Mouse (Mus musculus): ENCODE results near the gene Mapt. TPM values are rescaled to one million over a fixed set of nuclear protein-coding genes. Genes with fewer than 3 reads are reported as not detected.
A peak's percentile ranks its signal among the peaks of the same experiment; 100 is the strongest.

Gene Mapt
- polyA plus RNA-seq, 1 experiment from 2014 or later = 67.7 TPM

DNA sequence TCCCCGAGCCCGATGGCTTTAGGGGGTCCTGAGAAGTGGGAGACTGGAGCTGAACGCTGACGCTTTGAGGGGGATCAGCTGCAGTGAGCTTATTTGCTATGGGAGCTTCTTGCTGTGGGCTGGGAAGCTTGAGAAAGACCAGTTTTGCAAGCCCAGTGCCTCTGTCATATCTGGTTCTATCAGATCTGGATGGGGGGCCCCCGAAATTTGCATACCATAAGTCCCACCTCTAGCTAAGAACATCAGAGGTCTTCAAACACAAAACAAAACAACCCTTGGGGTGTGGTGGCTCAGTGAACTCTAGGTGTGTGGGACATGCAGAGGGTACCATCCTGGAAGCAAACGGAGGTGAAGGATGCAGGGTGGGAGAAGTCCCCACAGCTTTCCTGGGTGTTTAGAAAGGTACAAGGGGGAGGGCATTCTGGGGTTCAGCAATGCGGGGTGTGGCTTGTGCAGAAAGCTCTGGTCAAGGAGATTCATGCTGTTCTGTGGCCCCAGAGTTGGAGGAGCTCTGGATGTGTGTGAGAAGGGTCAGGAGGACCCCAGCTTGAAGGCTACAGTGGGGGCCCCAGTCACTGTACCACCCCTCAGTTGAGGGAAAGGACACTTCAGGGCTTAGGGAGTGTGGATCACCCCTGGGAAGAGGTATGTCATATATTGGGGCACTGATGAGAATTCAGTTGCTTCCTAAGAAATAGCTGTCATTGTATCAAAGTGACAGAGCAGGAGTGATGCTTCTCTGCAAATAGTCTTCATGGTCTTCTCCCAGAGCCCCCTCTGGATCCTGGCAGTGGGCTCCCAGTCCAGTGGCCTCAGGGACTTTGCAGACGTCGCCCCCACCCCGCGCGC lies 78.4 kb downstream of the Mapt start:
- Histone ChIP-seq H3K27ac (no peak overlapping the region), H3K4me3 (peak overlapping the region; percentile 25; the same call in 1 of the 2 replicates), H3K36me3 (no peaks in the 10 kb centered on the region), H3K9me3 (no peaks in the 10 kb centered on the region), H3K4me1 (replicated peaks) (peaks cover 4% of the 10 kb centered on the region; the same call in 1 of the 2 replicates), H3K27me3 (ENCODE audit: insufficient read depth, poor library complexity, severe bottlenecking) (peaks cover 29% of the 10 kb centered on the region)
- WGBS = 43% methylated on average over 12 of the region's 12 CpGs
- DNase-seq (ENCODE audit: low spot score) = no peak

- Histone ChIP-seq H3K4me1 (replicated peaks) (peaks cover 4% of the 10 kb centered on the region; the same call in 1 of the 2 replicates), H3K9me3 (no peaks in the 10 kb centered on the region), H3K27me3 (ENCODE audit: insufficient read depth, poor library complexity, severe bottlenecking) (peaks cover 29% of the 10 kb centered on the region), H3K4me3 (peak overlapping the region; percentile 25; the same call in 1 of the 2 replicates), H3K36me3 (no peaks in the 10 kb centered on the region), H3K27ac (no peak overlapping the region)
- no peak for DNase-seq (ENCODE audit: low spot score)
- 22% methylated on average over 23 of the region's 23 CpGs for WGBS
These were observed 79.2 kb downstream of the Mapt start for GRCm38 (mm10) chr11:104310226-104310887.

GRCm38 (mm10) chr11:104311643-104312042 lies 80.5 kb downstream of the Mapt start:
- Histone ChIP-seq H3K27ac (no peak overlapping the region), H3K9me3 (no peaks in the 10 kb centered on the region), H3K4me3 (no peak overlapping the region), H3K4me1 (replicated peaks) (peaks cover 4% of the 10 kb centered on the region; the same call in 1 of the 2 replicates), H3K36me3 (no peaks in the 10 kb centered on the region), H3K27me3 (ENCODE audit: insufficient read depth, poor library complexity, severe bottlenecking) (peaks cover 29% of the 10 kb centered on the region)
- DNase-seq (ENCODE audit: low spot score) = no peak
- 74% methylated on average over 7 of the region's 7 CpGs for WGBS

- Histone ChIP-seq H3K27ac (no peak overlapping the region), H3K4me1 (replicated peaks) (peaks cover 31% of the 10 kb centered on the region), H3K36me3 (no peaks in the 10 kb centered on the region), H3K9me3 (no peaks in the 10 kb centered on the region), H3K27me3 (ENCODE audit: insufficient read depth, poor library complexity, severe bottlenecking) (peaks cover 19% of the 10 kb centered on the region; the same call in 1 of the 2 replicates), H3K4me3 (no peak overlapping the region)
- DNase-seq (ENCODE audit: low spot score) = peak; percentile 86
- WGBS = 13% methylated on average over 6 of the region's 6 CpGs
These were observed 84.5 kb downstream of the Mapt start for GRCm38 (mm10) chr11:104315703-104316102.

DNA sequence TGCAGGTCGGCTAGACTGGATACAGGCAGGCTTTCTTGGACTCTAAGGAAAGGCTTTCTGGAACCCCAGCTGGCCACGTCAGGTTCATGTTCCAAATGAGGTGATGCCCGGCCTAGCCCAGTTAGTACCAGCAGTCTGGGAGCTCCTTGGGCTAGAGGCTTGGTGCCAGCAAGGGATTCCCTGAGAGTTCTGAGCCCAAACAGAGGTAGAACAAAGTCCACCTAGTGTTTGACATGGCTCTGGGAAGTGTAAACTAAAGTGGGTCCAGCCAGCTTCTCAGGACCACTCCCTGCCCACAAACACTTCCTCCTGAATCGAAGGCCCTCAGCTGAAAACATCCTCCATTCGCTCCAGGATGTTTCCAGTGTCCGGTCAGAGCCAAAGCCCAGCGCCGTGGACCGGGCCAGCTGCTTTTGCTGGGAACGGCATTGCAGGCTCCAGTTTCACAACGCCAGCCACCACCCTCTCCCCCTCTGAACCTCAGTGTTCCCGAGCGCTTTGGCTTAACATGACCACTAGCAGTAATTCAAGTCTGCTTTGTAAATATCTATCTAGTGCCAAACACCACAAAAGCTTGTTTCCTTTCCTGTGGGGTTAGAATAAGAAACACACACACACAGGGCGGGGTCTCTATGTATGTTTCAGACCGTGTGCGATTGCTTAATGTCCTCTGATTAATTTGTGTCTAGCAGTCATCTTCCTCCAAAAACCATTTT lies 85.7 kb downstream of the Mapt start:
- Histone ChIP-seq H3K9me3 (no peaks in the 10 kb centered on the region), H3K4me1 (replicated peaks) (peaks cover 36% of the 10 kb centered on the region), H3K27ac (no peak overlapping the region), H3K36me3 (no peaks in the 10 kb centered on the region), H3K27me3 (ENCODE audit: insufficient read depth, poor library complexity, severe bottlenecking) (peaks cover 11% of the 10 kb centered on the region; the same call in 1 of the 2 replicates), H3K4me3 (no peak overlapping the region)
- 73% methylated on average over 16 of the region's 16 CpGs for WGBS
- DNase-seq (ENCODE audit: low spot score) = no peak

DNA sequence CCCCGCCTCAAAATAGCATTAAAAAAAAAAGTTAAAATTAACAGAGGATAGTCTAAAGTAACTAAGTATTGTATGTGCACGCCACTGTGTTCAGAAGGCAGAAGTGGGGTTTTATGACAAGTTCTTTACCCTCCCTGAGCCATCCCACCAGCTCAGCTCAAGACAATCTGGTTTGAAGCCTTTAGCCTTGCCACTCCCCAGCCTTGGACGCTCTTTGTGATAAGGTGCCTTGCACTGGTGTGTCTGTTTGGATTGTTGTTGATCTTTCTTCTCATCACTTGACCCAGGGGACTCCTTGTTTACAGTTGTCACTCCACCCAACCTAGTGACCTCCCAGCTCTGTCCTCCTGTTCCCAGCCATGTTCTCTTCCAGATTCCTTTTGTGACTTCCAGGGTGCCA lies 86.4 kb downstream of the Mapt start:
- no peaks in the 10 kb centered on the region for H3K36me3 ChIP-seq
- H3K9me3 ChIP-seq = no peaks in the 10 kb centered on the region
- peaks cover 36% of the 10 kb centered on the region for H3K4me1 ChIP-seq (replicated peaks)
- peaks cover 11% of the 10 kb centered on the region; the same call in 1 of the 2 replicates for H3K27me3 ChIP-seq (ENCODE audit: insufficient read depth, poor library complexity, severe bottlenecking)
- WGBS = 77% methylated on average over 3 of the region's 3 CpGs
- H3K4me3 ChIP-seq = no peak overlapping the region
- DNase-seq (ENCODE audit: low spot score) = no peak
- no peak overlapping the region for H3K27ac ChIP-seq

DNA sequence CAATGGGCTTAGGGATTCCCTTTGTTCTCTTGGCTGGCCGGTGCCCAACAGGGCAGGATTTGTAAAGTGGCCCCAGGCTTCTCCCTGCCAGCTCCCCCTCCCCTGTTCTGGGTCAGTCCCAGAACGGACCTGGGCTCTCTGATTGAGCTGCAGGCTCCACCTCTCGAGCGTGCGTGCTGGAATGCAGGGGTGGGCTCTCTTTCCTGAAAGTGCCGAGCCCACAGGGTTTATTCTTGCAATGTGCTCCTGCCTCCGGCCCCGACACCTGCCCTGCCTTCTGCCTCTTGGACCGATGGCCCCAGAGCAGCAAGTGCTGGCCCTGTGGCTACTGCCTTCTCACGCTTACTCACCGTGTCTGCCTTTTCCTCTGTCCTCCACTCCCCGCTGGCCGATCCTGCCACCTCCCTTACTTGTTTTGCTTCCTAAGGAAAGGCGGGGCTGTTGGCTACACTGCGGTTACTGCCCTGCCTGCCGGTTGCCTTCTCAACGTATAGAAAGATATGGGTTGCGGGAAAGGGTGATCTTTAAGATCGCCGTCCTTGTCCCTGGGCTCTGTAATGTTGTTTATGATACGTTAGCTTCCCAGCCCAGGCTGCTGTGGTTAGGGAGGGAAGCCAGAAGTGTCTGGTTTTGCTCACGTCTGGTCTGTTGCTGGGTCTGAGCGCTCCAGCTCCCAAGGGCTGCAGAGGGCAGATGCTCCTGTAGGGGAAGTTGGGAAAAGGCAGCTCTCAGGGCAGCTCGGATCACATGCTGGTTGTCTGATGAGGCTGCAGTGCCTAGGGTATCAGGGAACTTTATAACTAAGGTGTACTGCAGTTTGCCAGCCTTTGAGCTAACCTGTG lies 88.0 kb downstream of the Mapt start:
- WGBS = under 1% methylated on average over 24 of the region's 24 CpGs
- Histone ChIP-seq H3K4me1 (replicated peaks) (peaks cover 36% of the 10 kb centered on the region), H3K9me3 (no peaks in the 10 kb centered on the region), H3K27me3 (ENCODE audit: insufficient read depth, poor library complexity, severe bottlenecking) (peaks cover 11% of the 10 kb centered on the region; the same call in 1 of the 2 replicates), H3K27ac (peak overlapping the region; percentile 84), H3K4me3 (peak overlapping the region; percentile 59), H3K36me3 (no peaks in the 10 kb centered on the region)
- DNase-seq (ENCODE audit: low spot score) = peak; percentile 48

DNA sequence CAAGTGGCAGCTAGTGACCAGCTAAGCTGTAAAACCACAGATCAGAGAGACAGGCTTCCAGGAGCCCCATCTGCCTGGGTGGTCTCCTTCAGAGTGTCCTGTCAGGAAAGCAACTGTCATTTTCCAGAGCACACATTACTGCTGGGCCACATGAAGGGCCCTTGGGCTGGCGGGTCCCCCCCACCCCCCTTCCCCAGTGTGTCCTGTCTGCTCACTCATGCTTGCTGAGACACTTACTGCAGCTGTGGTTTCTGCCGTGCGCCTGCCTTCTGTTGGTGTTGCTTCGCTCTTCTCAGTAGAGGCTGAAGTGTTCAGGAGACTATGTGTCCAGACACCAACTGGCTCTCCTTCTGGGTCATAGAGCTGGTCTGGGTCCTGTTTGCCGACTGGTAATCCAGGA lies 89.3 kb downstream of the Mapt start:
- Histone ChIP-seq H3K27ac (no peak overlapping the region), H3K4me3 (no peak overlapping the region), H3K4me1 (replicated peaks) (peaks cover 36% of the 10 kb centered on the region), H3K9me3 (no peaks in the 10 kb centered on the region), H3K27me3 (ENCODE audit: insufficient read depth, poor library complexity, severe bottlenecking) (peaks cover 11% of the 10 kb centered on the region; the same call in 1 of the 2 replicates), H3K36me3 (no peaks in the 10 kb centered on the region)
- WGBS = 58% methylated on average over 5 of the region's 5 CpGs
- no peak for DNase-seq (ENCODE audit: low spot score)

DNA sequence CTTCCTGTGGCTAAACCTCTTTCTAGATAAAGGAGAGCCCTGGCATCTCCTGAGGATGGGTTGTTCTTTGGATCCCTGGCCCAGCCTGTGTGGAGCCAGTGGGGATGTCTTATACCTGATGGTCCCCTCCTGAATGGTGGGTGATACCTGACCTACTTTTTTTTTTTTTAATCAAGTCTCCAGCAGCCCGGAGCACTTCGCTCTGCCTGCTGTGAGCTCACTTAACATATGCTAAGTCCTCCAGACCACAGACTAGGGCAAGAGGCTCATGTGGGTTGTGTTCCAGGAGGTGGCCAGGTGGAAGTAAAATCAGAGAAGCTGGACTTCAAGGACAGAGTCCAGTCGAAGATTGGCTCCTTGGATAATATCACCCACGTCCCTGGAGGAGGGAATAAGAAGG lies 91.0 kb downstream of the Mapt start:
- Histone ChIP-seq H3K36me3 (0 out of 2 replicates have a peak, but pooled peaks cover 3% of the 10 kb centered on the region), H3K27me3 (ENCODE audit: insufficient read depth, poor library complexity, severe bottlenecking) (peaks cover 11% of the 10 kb centered on the region; the same call in 1 of the 2 replicates), H3K4me1 (replicated peaks) (peaks cover 36% of the 10 kb centered on the region), H3K4me3 (no peak overlapping the region), H3K9me3 (peaks cover 3% of the 10 kb centered on the region; the same call in 1 of the 2 replicates), H3K27ac (no peak overlapping the region)
- no peak for DNase-seq (ENCODE audit: low spot score)
- 24% methylated on average over 4 of the region's 4 CpGs for WGBS

DNA sequence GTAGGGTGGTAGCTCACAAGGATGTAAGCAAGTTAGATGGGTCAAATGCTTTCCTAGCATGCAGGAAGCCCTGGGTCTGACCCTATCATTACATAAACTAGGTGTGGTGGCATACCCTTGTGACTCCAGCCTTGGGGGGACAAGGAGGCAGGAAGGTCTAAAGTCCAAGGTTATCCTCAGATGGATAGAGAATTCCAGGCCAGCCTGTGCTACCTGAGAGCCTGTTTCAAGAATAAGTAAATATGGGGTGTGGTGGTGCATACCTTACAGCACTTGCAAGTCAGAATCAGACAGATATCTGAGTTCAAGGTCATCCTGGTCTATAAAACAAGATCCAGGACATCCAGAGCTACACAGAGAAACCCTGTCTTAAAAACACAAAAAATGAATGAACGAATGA lies 96.3 kb downstream of the Mapt start:
- WGBS = 98% methylated on average over 1 of the region's 1 CpGs
- no peak overlapping the region for H3K4me3 ChIP-seq
- no peak for DNase-seq (ENCODE audit: low spot score)
- H3K4me1 ChIP-seq (replicated peaks) = peaks cover 5% of the 10 kb centered on the region
- H3K36me3 ChIP-seq = peaks cover 27% of the 10 kb centered on the region
- no peaks in the 10 kb centered on the region for H3K27me3 ChIP-seq (ENCODE audit: insufficient read depth, poor library complexity, severe bottlenecking)
- no peak overlapping the region for H3K27ac ChIP-seq
- peaks cover 4% of the 10 kb centered on the region; the same call in 1 of the 2 replicates for H3K9me3 ChIP-seq

DNA sequence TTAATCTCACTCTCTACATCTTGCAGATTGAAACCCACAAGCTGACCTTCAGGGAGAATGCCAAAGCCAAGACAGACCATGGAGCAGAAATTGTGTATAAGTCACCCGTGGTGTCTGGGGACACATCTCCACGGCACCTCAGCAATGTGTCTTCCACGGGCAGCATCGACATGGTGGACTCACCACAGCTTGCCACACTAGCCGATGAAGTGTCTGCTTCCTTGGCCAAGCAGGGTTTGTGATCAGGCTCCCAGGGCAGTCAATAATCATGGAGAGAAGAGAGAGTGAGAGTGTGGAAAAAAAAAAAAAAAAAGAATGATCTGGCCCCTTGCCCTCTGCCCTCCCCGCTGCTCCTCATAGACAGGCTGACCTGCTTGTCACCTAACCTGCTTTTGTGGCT lies 96.8 kb downstream of the Mapt start:
- peaks cover 4% of the 10 kb centered on the region; the same call in 1 of the 2 replicates for H3K9me3 ChIP-seq
- no peak overlapping the region for H3K27ac ChIP-seq
- H3K4me3 ChIP-seq = no peak overlapping the region
- DNase-seq (ENCODE audit: low spot score) = no peak
- H3K36me3 ChIP-seq = peaks cover 32% of the 10 kb centered on the region
- WGBS = 89% methylated on average over 6 of the region's 6 CpGs
- H3K4me1 ChIP-seq (replicated peaks) = peaks cover 5% of the 10 kb centered on the region
- no peaks in the 10 kb centered on the region for H3K27me3 ChIP-seq (ENCODE audit: insufficient read depth, poor library complexity, severe bottlenecking)

Measured in hindbrain, embryonic 10.5 days (tissue).